Mouse (Mus musculus): ENCODE data around the gene Arid3a. TPM values are rescaled to one million over a fixed set of nuclear protein-coding genes. Genes with fewer than 3 reads are reported as not detected.

Arid3a gene
- polyA plus RNA-seq, 1 experiment from 2014 or later: 5.5 TPM

- Histone ChIP-seq H3K4me2 (ENCODE audit: low read depth, low read length) (no peak overlapping the region), H3K9me3 (ENCODE audit: low read length) (no peaks in the 10 kb centered on the region), H3K27me3 (ENCODE audit: insufficient read depth, low read length) (peaks cover 19% of the 10 kb centered on the region), H3K4me1 (ENCODE audit: insufficient read depth) (no peaks in the 10 kb centered on the region), H3K4me3 (ENCODE audit: low read depth, low read length) (no peak overlapping the region), H3K9ac (replicated peaks) (no peak overlapping the region), H3K36me3 (replicated peaks; ENCODE audit: insufficient read depth, low read length) (peaks cover 45% of the 10 kb centered on the region), H3K27ac (ENCODE audit: low read depth) (no peak overlapping the region)
- TF ChIP-seq EP300 (IDR thresholded peaks at IDR 0.05; ENCODE audit: low read depth) (no peak), CTCF (IDR thresholded peaks at IDR 0.05; ENCODE audit: low read depth) (no peak)
- no peak for DNase-seq
- 84% methylated on average over 5 of the region's 5 CpGs for WGBS (ENCODE audit: insufficient replicate concordance)
- ATAC-seq: no peak
These were observed 40.1 kb downstream of the Arid3a start for GRCm38 (mm10) chr10:79966886-79967400.

GRCm38 (mm10) chr10:79968181-79968580 is 41.3 kb downstream of the Arid3a start:
- H3K4me2 ChIP-seq (ENCODE audit: low read depth, low read length): no peak overlapping the region
- H3K27ac ChIP-seq (ENCODE audit: low read depth): no peak overlapping the region
- WGBS (ENCODE audit: insufficient replicate concordance): 86% methylated on average over 1 of the region's 1 CpGs
- peaks cover 23% of the 10 kb centered on the region for H3K27me3 ChIP-seq (ENCODE audit: insufficient read depth, low read length)
- no peak for TF ChIP-seq EP300 (IDR thresholded peaks at IDR 0.05; ENCODE audit: low read depth)
- no peaks in the 10 kb centered on the region for H3K9me3 ChIP-seq (ENCODE audit: low read length)
- H3K4me3 ChIP-seq (ENCODE audit: low read depth, low read length): no peak overlapping the region
- H3K9ac ChIP-seq (replicated peaks): no peak overlapping the region
- DNase-seq (no peak), ATAC-seq (no peak)
- peaks cover 3% of the 10 kb centered on the region; the same call in 1 of the 2 replicates for H3K4me1 ChIP-seq (ENCODE audit: insufficient read depth)
- peaks cover 37% of the 10 kb centered on the region for H3K36me3 ChIP-seq (replicated peaks; ENCODE audit: insufficient read depth, low read length)

- Histone ChIP-seq H3K4me1 (ENCODE audit: insufficient read depth) (peaks cover 3% of the 10 kb centered on the region; the same call in 1 of the 2 replicates), H3K9ac (replicated peaks) (no peak overlapping the region), H3K27me3 (ENCODE audit: insufficient read depth, low read length) (peaks cover 23% of the 10 kb centered on the region), H3K4me2 (ENCODE audit: low read depth, low read length) (no peak overlapping the region), H3K9me3 (ENCODE audit: low read length) (no peaks in the 10 kb centered on the region), H3K27ac (ENCODE audit: low read depth) (no peak overlapping the region), H3K36me3 (replicated peaks; ENCODE audit: insufficient read depth, low read length) (peaks cover 37% of the 10 kb centered on the region), H3K4me3 (ENCODE audit: low read depth, low read length) (no peak overlapping the region)
- no peak for DNase-seq
- no peak for ATAC-seq
- WGBS (ENCODE audit: insufficient replicate concordance): 26% methylated on average over 3 of the region's 3 CpGs
- TF ChIP-seq EP300 (IDR thresholded peaks at IDR 0.05; ENCODE audit: low read depth) (no peak), CTCF (IDR thresholded peaks at IDR 0.05; ENCODE audit: low read depth) (no peak)
These were observed 42.3 kb downstream of the Arid3a start for GRCm38 (mm10) chr10:79969124-79969568.

- H3K27ac ChIP-seq (ENCODE audit: low read depth): no peak within 1 kb of the TSS
- TF ChIP-seq EP300 (IDR thresholded peaks at IDR 0.05; ENCODE audit: low read depth) (no peak), CTCF (IDR thresholded peaks at IDR 0.05; ENCODE audit: low read depth) (no peak)
- H3K27me3 ChIP-seq (ENCODE audit: insufficient read depth, low read length): peaks cover 23% of the 10 kb centered on the region
- peaks cover 3% of the 10 kb centered on the region; the same call in 1 of the 2 replicates for H3K4me1 ChIP-seq (ENCODE audit: insufficient read depth)
- H3K9me3 ChIP-seq (ENCODE audit: low read length): no peaks in the 10 kb centered on the region
- H3K4me2 ChIP-seq (ENCODE audit: low read depth, low read length): peak within 1 kb of the TSS; percentile 40
- ATAC-seq (no peak), DNase-seq (no peak)
- no peak within 1 kb of the TSS for H3K9ac ChIP-seq (replicated peaks)
- WGBS (ENCODE audit: insufficient replicate concordance): 8% methylated on average over 43 of the region's 47 CpGs
- peak within 1 kb of the TSS; percentile 8; the same call in 1 of the 2 replicates for H3K4me3 ChIP-seq (ENCODE audit: low read depth, low read length)
- peaks cover 28% of the 10 kb centered on the region for H3K36me3 ChIP-seq (replicated peaks; ENCODE audit: insufficient read depth, low read length)
These were observed 43.8 kb downstream of the Arid3a start, which contains the start of gene Grin3b for GRCm38 (mm10) chr10:79970415-79971182. Gene Grin3b (plus strand): TSS chr10:79970715.

GRCm38 (mm10) chr10:79971183-79971497 is 44.3 kb downstream of the Arid3a start:
- peaks cover 28% of the 10 kb centered on the region for H3K36me3 ChIP-seq (replicated peaks; ENCODE audit: insufficient read depth, low read length)
- no peaks in the 10 kb centered on the region for H3K9me3 ChIP-seq (ENCODE audit: low read length)
- WGBS (ENCODE audit: insufficient replicate concordance): 7% methylated on average over 21 of the region's 21 CpGs
- no peak overlapping the region for H3K27ac ChIP-seq (ENCODE audit: low read depth)
- TF ChIP-seq CTCF (IDR thresholded peaks at IDR 0.05; ENCODE audit: low read depth) (no peak), EP300 (IDR thresholded peaks at IDR 0.05; ENCODE audit: low read depth) (no peak)
- no peak overlapping the region for H3K9ac ChIP-seq (replicated peaks)
- peaks cover 3% of the 10 kb centered on the region; the same call in 1 of the 2 replicates for H3K4me1 ChIP-seq (ENCODE audit: insufficient read depth)
- peak overlapping the region; percentile 8; the same call in 1 of the 2 replicates for H3K4me3 ChIP-seq (ENCODE audit: low read depth, low read length)
- DNase-seq (no peak), ATAC-seq (no peak)
- peak overlapping the region; percentile 40 for H3K4me2 ChIP-seq (ENCODE audit: low read depth, low read length)
- H3K27me3 ChIP-seq (ENCODE audit: insufficient read depth, low read length): peaks cover 23% of the 10 kb centered on the region

- H3K27me3 ChIP-seq (ENCODE audit: insufficient read depth, low read length): peaks cover 23% of the 10 kb centered on the region
- no peak overlapping the region for H3K4me2 ChIP-seq (ENCODE audit: low read depth, low read length)
- no peak overlapping the region for H3K27ac ChIP-seq (ENCODE audit: low read depth)
- H3K36me3 ChIP-seq (replicated peaks; ENCODE audit: insufficient read depth, low read length): peaks cover 28% of the 10 kb centered on the region
- 51% methylated on average over 14 of the region's 14 CpGs for WGBS (ENCODE audit: insufficient replicate concordance)
- H3K9ac ChIP-seq (replicated peaks): no peak overlapping the region; the same call in 1 of the 2 replicates
- DNase-seq: peak; percentile 59
- peak; percentile 24; the same call in 1 of the 2 replicates for ATAC-seq
- H3K4me3 ChIP-seq (ENCODE audit: low read depth, low read length): no peak overlapping the region
- peaks cover 9% of the 10 kb centered on the region; the same call in 1 of the 2 replicates for H3K9me3 ChIP-seq (ENCODE audit: low read length)
- no peak for TF ChIP-seq EP300 (IDR thresholded peaks at IDR 0.05; ENCODE audit: low read depth)
- TF ChIP-seq CTCF (IDR thresholded peaks at IDR 0.05; ENCODE audit: low read depth): no peak
- H3K4me1 ChIP-seq (ENCODE audit: insufficient read depth): peaks cover 3% of the 10 kb centered on the region; the same call in 1 of the 2 replicates
These were observed 46.0 kb downstream of the Arid3a start for GRCm38 (mm10) chr10:79972831-79973230.
